In the genomic region with DNA sequence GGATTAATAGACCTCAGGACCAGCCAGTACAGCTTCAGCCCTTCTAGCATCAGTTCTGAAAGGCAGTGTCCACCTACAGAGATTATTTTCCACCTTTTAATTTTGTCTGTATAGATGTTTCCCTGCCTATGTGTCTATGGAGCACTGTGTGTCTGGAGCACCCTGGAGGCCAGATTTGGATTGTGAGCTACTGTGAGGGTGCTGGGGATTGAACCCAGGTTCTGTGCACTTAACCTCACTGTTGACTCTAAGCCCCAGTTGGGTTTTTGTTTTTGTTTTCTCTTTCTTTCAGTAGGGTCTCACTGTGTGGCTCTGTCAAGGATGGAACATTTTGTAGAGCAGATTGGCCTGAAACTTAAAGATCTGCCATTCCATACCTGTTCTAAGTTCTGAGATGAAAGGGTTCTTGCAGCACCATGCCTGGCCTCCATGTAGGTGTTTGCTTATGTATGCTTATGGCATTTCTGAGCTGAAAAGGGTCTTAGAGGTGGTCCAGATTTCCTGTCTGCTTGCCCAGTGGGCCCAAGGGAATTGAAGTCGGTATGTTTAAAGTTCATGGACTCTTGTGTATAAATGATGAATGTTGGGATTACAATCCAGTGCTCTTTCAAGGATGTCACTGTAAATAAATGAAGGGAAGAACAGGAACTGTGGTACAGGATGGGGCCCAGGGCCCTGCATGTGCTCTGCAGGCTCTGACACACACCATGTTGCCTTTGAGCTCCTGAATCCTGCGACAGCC, we compare ENCODE assay signal across 11 mouse cellular contexts. TPM values are rescaled to one million over a fixed set of nuclear protein-coding genes. Genes with fewer than 3 reads are reported as not detected.
DNase-seq lines count a peak whose midpoint lies in the region; ATAC-seq and TF ChIP-seq lines count a peak whose summit lies in the region.
"Had no signal": no experiment of that assay in that cellular context is flagged by ENCODE, and none has a peak within 500 bp of the region (broad histone marks: within the 10 kb centered on the region; RNA-seq: fewer than 3 reads in every experiment).

No protein-coding gene starts in this region.

- H3K9me3 ChIP-seq in heart, embryonic 13.5 days: no peaks in the 10 kb centered on the region
- no peaks in the 10 kb centered on the region for H3K9me3 ChIP-seq in hindbrain, embryonic 15.5 days
- H3K9me3 ChIP-seq in midbrain, embryonic 14.5 days (ENCODE audit: control insufficient read depth, low read length): no peaks in the 10 kb centered on the region

- WGBS in heart, embryonic 13.5 days: 64% methylated on average over 2 of the region's 2 CpGs
- WGBS in hindbrain, embryonic 15.5 days: 56% methylated on average over 2 of the region's 2 CpGs
- WGBS in midbrain, embryonic 14.5 days: 71% methylated on average over 2 of the region's 2 CpGs

- no peak overlapping the region; the same call in 1 of the 2 replicates for H3K27ac ChIP-seq in heart, embryonic 13.5 days (replicated peaks)
- H3K27ac ChIP-seq in bone marrow macrophage, adult 2 months (ENCODE audit: insufficient read depth, low read depth, low read length): no peak overlapping the region
- no peak overlapping the region for H3K27ac ChIP-seq in hindbrain, embryonic 15.5 days (replicated peaks)
- no peak overlapping the region for H3K27ac ChIP-seq in midbrain, embryonic 14.5 days (replicated peaks; ENCODE audit: low read depth, low read length)

- DNase-seq in heart, postnatal 4 days: no peak
- no peak for DNase-seq in midbrain, embryonic 14.5 days
- no peak for DNase-seq in retina, embryonic 14.5 days (ENCODE audit: low spot score)
- no peak for DNase-seq in spleen, postnatal 10 days (ENCODE audit: low spot score in 2 of 2)
- DNase-seq in frontal cortex, postnatal 25 days (ENCODE audit: low spot score in 2 of 2): no peak
- DNase-seq: lung, adult 2 months; thymus, adult 18-20 months had no signal

- no peak for TF ChIP-seq CTCF in bone marrow macrophage, adult 2 months (IDR thresholded peaks at IDR 0.05; ENCODE audit: low read depth, low read length)

- H3K4me2 ChIP-seq in heart, embryonic 13.5 days: peak overlapping the region; percentile 84
- peak overlapping the region; percentile 90 for H3K4me2 ChIP-seq in hindbrain, embryonic 15.5 days
- H3K4me2 ChIP-seq in midbrain, embryonic 14.5 days (ENCODE audit: low read length): peak overlapping the region; percentile 80

- no peaks in the 10 kb centered on the region for H3K27me3 ChIP-seq in heart, embryonic 13.5 days (replicated peaks)
- no peaks in the 10 kb centered on the region for H3K27me3 ChIP-seq in hindbrain, embryonic 15.5 days
- no peaks in the 10 kb centered on the region for H3K27me3 ChIP-seq in midbrain, embryonic 14.5 days (ENCODE audit: control insufficient read depth, insufficient read depth, low read length)
- H3K27me3 ChIP-seq: Patski had no signal

- H3K9ac ChIP-seq in heart, embryonic 13.5 days: peak overlapping the region; percentile 97
- H3K9ac ChIP-seq in hindbrain, embryonic 15.5 days: peak overlapping the region; percentile 97; the same call in 1 of the 2 replicates
- H3K9ac ChIP-seq in midbrain, embryonic 14.5 days (replicated peaks; ENCODE audit: low read length): peak overlapping the region; percentile 94; the same call in 1 of the 2 replicates

- H3K4me3 ChIP-seq in heart, embryonic 13.5 days: peak overlapping the region; percentile 89
- H3K4me3 ChIP-seq in bone marrow macrophage, adult 2 months (ENCODE audit: insufficient read depth, low read length): peak overlapping the region; percentile 83
- peak overlapping the region; percentile 98 for H3K4me3 ChIP-seq in hindbrain, embryonic 15.5 days
- peak overlapping the region; percentile 97 for H3K4me3 ChIP-seq in midbrain, embryonic 14.5 days (replicated peaks; ENCODE audit: low read depth, low read length)

- TF ChIP-seq POLR2A in bone marrow macrophage, adult 2 months (IDR thresholded peaks at IDR 0.05; ENCODE audit: borderline replicate concordance, low read depth, low read length): no peak

- ATAC-seq in heart, embryonic 13.5 days (ENCODE audit: extremely low read depth, insufficient number of reproducible peaks, low FRiP score, low TSS enrichment): no peak
- ATAC-seq in hindbrain, embryonic 15.5 days (ENCODE audit: low FRiP score, low read depth): no peak
- ATAC-seq in midbrain, embryonic 14.5 days (ENCODE audit: low FRiP score, low TSS enrichment): no peak
- ATAC-seq: Patski had no signal

- peaks cover 51% of the 10 kb centered on the region for H3K4me1 ChIP-seq in heart, embryonic 13.5 days
- peaks cover 24% of the 10 kb centered on the region for H3K4me1 ChIP-seq in bone marrow macrophage, adult 2 months (ENCODE audit: control insufficient read depth, insufficient read depth, low read length)
- H3K4me1 ChIP-seq in hindbrain, embryonic 15.5 days (replicated peaks): peaks cover 54% of the 10 kb centered on the region
- peaks cover 27% of the 10 kb centered on the region for H3K4me1 ChIP-seq in midbrain, embryonic 14.5 days (ENCODE audit: control insufficient read depth, insufficient read depth, low read length)

- H3K36me3 ChIP-seq in heart, embryonic 13.5 days: peaks cover 46% of the 10 kb centered on the region
- H3K36me3 ChIP-seq in hindbrain, embryonic 15.5 days: no peaks in the 10 kb centered on the region
- peaks cover 13% of the 10 kb centered on the region; the same call in 1 of the 2 replicates for H3K36me3 ChIP-seq in midbrain, embryonic 14.5 days (ENCODE audit: control insufficient read depth, insufficient read depth, low read length)

RNA-seq across cellular contexts. Expression of gene Baz1b, which starts 2.4 kb away (rescaled TPM):
- 21.9 and 24.4 TPM in 2 replicates for polyA plus RNA-seq in heart, embryonic 13.5 days (2015; fragmentation: Nextera tagmentation; extraction: Ambion mirVana)
- 10 to 100 TPM; 53.9 to 54.3 TPM for total RNA-seq in heart, postnatal 4 days (2021)
- polyA plus RNA-seq in bone marrow macrophage, adult 2 months (2012; ENCODE audit: insufficient read depth, insufficient read length, missing spikeins): 57.5 and 58.9 TPM in 2 replicates
- 26.6 and 28.9 TPM in 2 replicates for polyA plus RNA-seq in hindbrain, embryonic 15.5 days (2015; fragmentation: Nextera tagmentation; extraction: Ambion mirVana)
- 30.1 and 43.9 TPM in 2 replicates for polyA plus RNA-seq in midbrain, embryonic 14.5 days (2014; fragmentation: Nextera tagmentation; extraction: Ambion mirVana)

RNA-seq across cellular contexts. Expression of gene Bcl7b, which starts 21.4 kb away (rescaled TPM):
- 33.7 and 38.0 TPM in 2 replicates for polyA plus RNA-seq in heart, embryonic 13.5 days (2015; fragmentation: Nextera tagmentation; extraction: Ambion mirVana)
- total RNA-seq in heart, postnatal 4 days (2021): 10 to 100 TPM; 31.1 to 31.9 TPM
- polyA plus RNA-seq in bone marrow macrophage, adult 2 months (2012; ENCODE audit: insufficient read depth, insufficient read length, missing spikeins): 48.9 and 57.6 TPM in 2 replicates
- polyA plus RNA-seq in hindbrain, embryonic 15.5 days (2015; fragmentation: Nextera tagmentation; extraction: Ambion mirVana): 38.4 and 41.4 TPM in 2 replicates
- 38.8 and 43.0 TPM in 2 replicates for polyA plus RNA-seq in midbrain, embryonic 14.5 days (2014; fragmentation: Nextera tagmentation; extraction: Ambion mirVana)

RNA-seq across cellular contexts. Expression of gene Tbl2, which starts 40.0 kb away (rescaled TPM):
- polyA plus RNA-seq in heart, embryonic 13.5 days (2015; fragmentation: Nextera tagmentation; extraction: Ambion mirVana): 18.0 and 18.1 TPM in 2 replicates
- total RNA-seq in heart, postnatal 4 days (2021): 10 to 100 TPM; 15.8 to 18.4 TPM
- 5.9 and 6.2 TPM in 2 replicates for polyA plus RNA-seq in bone marrow macrophage, adult 2 months (2012; ENCODE audit: insufficient read depth, insufficient read length, missing spikeins)
- polyA plus RNA-seq in hindbrain, embryonic 15.5 days (2015; fragmentation: Nextera tagmentation; extraction: Ambion mirVana): 13.9 and 16.0 TPM in 2 replicates
- 10.7 and 15.3 TPM in 2 replicates for polyA plus RNA-seq in midbrain, embryonic 14.5 days (2014; fragmentation: Nextera tagmentation; extraction: Ambion mirVana)
